Mouse (Mus musculus) c-Kit-negative CD71-positive TER-119-positive erythroid progenitor cells, embryonic 14.5 days (primary cell): ENCODE measurements around the gene Prrg4.
A peak's percentile ranks its signal among the peaks of the same experiment; 100 is the strongest.
"Not testable (repeated sequence)": the region's sequence is repeated elsewhere in the genome, so short reads cannot be mapped to it uniquely, and the experiment has no call there.

Source experiments
- DNase-seq: peaks from one replicate; pipeline ENCODE4 v3.0.0-alpha.2; 2013; ENCODE audit warnings: low read depth, low spot score

Prrg4 gene

DNA sequence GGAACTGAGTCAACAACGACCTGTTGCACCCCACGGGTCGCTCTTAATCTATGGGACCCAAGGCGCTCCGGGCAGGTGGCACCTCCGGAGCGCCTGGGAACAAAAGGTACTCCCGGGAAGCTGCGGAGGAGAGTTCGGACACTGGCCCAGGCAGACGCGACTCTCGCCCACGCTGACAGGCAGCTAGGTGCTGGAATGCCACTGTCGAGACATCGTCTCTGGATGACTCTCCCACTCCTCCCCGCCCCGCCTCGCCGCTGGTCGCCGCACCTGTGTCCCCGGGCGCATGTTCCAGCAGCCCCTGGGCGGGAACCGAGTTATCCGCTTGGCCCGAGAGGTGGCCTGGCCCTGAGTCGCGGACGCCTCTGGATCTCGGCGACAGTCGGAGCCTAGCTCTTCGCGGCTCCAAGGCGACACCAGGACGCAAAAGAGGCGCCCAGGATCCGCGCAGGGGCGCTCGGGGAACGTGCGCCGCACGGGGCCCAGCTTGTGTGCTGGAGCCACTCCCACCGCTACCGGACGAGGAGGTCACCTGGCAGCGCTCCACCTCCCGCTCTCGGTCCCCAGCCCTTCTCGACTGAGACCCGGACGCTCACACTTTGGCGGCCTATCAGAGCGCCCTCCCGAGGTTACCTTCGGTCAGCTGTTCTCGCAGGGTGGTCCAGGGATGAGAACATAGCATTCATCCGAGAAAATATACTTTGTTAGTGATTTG lies at the start of gene Prrg4:
Prrg4 (minus strand) TSS at position 601 of the 715 bp plus-strand sequence.
- DNase-seq = no peak

DNA sequence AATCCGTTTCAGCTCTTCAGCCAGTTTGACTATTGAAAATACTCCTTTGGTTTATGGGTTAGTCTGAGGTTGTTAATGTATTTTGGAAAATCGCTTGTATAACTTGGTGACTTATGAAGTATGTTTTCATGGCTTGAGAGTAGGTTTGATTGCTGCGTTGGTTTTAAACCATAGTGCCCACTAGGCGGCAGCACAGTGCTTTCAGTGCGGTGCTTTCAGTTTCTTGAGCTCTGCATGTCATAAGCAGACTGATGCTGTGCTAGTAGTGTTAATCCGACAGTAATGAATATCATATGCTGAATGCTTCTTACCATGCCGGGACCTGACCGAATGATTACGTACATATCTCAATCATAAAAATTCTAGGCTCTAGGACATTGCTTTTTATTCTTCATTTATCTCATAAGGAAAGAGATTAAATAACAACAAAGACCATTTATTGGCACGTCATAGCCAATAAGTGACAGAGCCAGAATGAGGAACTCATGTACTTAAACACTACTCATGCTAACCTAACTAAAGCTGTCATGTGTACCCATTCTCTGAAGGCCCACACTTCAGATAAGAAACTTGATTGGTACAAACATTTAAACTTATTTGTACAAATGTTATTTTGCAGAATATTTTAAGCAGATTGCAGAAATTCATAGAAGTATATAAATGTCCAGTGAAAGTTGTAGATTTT lies 38.3 kb upstream of the Prrg4 start:
- peak; percentile 5 for DNase-seq

DNA sequence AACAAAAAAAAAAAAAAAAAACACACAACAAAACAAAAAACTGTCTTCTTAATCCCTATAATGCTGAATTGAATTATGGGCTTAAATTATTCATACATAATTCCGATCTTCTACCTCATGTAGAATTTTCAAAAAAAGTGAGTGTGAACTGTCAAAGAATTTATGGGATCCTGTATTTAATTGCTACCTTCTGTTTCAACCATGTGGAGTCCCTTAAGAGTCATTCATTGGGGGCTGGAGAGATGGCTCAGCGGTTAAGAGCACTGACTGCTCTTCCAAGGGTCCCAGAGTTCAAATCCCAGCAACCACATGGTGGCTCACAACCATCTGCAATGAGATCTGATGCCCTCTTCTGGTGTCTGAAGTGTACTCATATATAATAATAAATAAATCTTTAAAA lies 37.7 kb upstream of the Prrg4 start:
- not testable (repeated sequence) for DNase-seq

DNA sequence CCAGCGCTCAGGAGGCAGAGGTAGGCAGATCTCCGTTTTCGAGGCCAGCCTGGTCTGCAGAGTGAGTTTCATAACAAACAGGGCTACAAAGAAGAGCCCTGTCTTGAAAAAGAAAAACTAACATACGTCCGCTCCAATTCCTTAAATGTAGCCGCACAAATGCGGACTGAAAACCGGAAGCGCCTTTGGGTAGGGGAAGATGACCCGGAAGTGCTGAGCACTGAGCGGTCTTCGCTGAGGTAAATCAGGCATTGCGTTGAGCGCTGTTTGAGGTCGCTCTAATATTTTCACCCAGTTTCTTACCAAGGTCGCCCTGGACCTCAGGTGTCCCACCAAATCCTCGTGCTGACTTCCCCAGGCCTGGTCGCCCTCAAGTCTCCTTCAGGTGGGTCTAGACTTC lies 36.4 kb upstream of the Prrg4 start:
- DNase-seq = no peak

DNA sequence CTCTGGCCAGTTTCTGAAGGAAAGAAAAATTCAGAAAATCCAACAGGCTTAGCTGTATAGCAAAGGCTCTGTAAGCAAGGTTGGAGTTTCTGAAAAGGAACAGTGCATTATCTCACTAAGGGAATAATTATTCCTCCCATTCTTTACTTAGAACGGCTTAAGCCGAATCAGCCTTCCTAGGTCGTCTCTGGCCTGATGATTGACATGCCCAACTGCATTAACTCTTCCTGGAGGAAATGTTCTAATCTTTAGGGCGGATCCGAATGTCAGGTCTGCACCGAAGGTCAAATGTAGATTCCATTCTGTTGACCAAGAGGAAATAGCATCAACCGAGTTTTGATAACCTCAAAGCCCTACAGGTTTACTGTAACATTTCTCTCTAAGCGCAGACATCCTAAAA lies 29.1 kb upstream of the Prrg4 start:
- no peak for DNase-seq

DNA sequence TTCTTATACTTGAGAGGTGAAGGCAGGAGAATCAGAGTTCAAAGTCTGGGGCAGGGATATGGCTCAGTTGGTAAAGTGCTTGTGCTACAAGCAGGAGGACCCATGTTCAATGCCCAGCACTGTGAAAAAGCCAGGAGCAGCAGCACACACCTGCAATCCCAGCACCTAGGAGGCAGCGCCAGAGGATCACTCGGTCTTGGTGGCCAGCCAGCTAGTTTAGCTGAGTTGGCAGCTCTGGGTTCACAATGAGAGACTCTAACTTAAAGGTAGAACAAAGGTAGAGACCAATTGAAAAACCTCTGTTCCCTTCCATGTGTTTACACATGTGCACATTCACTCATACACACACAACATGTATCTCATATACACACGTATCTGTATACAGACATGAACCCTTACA lies 19.4 kb upstream of the Prrg4 start:
- no peak for DNase-seq

DNA sequence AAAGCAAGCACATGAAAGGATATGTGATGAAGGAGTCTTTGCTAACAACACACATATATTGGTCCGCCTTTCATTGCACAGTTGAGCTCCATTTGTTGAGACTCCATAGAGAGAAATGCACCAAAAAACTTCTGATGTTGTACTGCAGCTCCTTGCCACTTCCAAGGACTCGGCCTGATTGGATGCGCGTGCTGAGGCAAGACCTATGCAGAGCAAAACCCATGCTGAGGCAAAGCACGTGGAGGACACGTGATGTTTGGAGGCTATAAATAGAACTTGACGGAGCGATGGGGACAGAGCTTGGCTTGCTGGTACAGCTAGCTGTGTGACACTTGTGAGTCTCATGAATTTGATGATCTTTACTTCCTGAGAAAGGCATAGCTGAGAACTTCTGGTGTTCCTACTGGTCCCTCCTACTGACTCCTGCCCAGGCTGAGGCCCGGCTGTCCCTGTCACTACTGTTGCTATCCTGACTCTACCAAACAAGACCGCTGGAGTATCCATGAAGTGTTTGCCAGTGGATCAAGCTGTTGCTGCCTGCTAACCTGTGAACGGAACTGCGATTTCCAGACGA lies 17.7 kb upstream of the Prrg4 start, which contains the start of gene Ccdc73:
Ccdc73 (plus strand) TSS at position 524 of the 574 bp plus-strand sequence.
- no peak for DNase-seq

DNA sequence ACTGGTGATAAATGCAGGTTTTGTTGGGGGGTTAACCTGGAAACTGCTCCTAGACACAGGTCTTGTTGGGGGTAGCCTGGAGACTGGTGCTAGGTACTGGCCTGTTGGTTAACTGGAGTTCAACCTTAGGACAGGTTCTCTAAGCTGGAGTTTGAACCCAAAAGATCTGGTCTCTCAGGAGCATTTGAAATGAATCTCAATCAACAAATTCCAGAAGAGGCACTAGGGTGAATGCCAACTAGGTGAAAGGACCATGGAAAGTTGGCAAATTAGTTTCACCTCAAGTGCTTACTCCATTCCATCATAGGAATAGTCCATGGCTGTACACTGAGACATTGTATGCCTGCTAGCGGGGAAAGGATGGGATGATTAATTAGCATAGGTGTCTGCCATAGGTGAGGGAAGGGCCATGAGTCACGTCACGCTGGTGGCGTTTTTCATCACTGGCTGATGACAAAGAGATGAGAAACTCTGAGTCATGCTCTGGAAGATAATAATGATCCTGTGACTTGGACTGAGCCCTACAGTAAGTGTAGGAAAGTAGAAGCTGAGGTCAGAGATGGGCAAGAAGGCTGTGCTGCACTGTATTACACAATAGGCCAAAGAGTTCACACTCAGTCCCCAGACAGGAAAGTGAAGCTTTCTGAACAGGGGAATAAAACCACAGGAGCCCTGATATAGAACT lies 14.6 kb upstream of the Prrg4 start:
- DNase-seq = no peak

DNA sequence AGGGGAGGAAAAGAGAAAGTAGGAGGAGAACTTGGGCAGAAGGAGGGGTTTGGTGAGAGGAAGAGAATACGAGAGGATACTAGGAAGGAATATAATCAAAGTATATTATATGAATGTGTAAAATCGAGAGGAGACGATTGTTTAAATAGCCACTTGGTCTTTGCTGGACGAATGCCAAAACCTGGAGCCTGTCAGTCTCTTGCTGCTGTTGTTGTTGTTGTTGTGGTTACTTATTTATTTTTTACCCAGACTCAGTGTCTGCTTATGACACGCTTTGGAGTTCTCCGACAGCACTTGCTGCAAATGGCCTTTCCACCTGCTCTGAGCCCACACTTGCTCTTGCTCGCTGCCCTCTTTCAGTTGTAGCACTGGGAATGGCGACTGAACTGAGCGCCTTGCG lies 10.8 kb upstream of the Prrg4 start:
- DNase-seq = no peak

DNA sequence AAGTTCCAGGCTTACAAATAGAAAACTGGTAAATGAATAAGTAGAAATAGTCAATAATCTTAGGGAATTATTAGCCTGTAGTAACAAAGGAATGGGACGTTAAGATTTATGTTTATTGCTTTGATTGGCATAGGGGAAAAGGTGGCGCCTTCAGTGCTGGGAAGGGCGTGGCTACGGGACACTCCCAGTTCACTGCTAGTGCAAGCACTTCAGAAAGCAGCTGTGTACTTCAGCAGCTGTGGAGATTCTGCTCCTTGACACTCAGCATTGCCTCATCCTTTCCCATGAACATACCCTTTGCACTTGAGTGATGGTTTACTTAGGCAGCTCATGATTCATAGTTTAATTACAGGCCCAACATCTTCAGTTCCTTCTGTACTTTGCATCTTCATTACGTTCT lies 9.4 kb upstream of the Prrg4 start:
- DNase-seq = no peak

DNA sequence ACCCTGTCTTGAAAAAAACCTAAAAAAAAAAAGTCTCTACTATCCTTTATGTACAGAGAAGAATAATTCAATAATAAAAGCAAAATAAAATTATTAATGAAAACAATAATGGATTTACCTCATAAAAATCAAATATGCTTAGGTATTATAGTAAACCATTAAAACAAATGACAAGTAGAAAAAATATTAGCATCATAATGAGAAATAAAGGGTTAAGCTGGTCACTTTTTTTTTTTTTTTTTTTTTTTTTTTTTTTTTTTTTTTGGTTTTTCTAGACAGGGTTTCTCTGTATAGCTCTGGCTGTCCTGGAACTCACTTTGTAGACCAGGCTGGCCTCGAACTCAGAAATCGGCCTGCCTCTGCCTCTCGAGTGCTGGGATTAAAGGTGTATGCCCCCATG lies 8.4 kb upstream of the Prrg4 start:
- not testable (repeated sequence) for DNase-seq

DNA sequence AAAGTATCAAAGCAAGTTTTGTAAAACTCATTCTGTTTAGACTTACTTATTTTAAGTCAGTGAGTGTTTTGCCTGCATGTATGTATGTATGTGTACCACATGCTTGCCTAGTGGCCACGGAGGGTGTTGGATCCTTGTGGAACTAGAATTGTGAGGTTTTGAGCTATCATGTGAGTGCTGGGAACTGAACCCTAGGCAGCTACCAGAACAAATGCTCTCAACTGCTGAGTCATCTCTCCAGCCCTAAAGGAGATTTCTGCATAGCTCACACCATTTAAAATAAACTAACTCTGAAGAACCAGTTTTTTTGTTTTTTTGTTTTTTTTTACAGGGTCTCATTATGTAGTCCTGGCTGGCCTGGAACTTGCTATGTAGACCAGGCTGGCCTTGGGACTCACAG lies 6.5 kb upstream of the Prrg4 start:
- no peak for DNase-seq

DNA sequence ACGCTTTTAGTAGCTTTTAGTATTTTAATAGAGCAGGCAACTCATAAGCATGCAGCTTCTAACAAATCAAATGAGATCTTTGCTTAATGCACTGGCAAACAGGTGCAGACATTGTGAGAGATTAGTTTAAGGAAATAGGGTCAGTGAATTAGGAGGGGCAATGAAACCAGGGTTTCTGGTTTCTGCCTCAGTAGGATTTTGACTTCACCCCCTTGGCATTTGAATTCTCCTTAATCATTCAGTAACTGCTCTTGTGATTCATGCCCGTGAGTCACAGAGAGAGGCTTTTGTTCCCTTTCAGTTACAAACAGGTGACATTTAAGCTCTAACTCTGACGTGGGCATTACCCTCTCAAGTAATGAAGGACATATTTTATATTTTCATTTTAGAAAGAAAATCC lies 6.1 kb upstream of the Prrg4 start:
- DNase-seq = no peak

DNA sequence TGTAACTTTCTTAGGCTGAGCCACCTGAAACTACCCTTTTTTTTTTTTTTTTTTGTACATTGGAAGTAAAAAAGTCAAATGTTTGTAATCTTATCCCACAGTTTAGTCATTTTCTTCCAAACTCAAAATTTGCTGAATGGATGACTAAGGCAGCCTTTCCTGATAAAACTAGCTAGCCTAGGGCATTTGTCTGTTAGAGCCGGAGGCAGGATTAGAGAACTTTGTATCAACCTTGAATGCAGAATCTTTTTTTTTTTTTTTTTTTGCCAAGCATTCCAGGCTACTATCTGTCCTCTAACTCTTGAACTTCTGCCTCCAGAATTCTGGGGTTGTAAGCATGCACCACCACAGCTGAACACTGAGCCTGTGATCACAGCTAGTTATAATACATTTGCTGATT lies 5.2 kb upstream of the Prrg4 start:
- no peak for DNase-seq

DNA sequence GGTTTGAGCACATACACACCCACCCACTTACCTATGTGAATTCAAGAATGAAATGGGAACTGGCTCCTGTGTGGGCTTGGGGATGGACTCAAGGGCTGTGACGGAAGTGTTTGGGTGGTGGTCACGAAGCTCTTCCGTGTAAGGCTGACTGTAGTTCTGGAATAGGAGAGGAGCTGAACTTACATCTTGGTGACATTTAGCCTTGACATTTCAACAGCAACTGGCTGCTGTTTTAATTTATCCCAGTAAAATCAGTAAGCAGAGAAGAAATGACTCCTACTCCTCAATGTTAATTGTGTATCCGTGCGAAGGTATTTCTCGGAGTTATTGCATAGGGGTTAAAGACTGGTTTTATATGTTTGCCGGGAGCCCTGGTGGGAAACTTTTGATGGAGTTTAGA lies 2.9 kb upstream of the Prrg4 start:
- no peak for DNase-seq

DNA sequence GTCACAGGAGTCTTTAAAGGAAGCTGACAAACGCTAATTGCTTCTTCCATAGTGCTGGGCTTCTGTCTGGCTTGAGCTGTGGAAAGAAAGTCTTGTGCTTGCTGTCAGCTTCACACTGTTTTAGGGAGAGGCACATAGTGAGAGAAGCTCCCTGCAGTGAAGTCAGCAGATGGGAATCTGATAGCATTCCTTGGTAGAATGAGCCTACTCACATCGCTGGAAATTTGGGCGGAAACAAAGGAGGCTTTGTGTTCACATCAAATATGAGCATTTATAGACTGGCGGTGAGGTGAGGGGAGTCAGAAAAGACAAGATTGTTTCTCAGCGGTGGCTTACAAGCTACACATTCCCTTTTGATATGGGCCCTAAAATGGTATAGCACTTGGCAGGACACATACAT lies 2.0 kb upstream of the Prrg4 start:
- DNase-seq = no peak

DNA sequence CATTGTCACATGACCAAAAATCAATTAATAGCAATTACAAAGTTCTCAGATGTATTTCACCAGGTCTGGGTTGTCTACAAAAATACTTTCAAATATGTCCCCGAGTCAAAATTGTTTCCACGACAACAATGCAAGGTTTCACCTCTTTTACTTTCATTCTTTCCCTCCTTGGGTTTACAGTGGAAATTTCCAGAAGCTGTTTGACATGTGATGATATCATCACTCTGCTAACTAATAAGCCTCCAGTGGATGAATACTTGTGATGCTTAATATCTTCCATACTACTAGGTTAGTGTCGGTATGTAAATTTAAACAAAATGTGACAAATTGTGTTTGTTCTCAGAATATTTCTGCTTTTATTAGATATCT lies 299 bp upstream of the Prrg4 start:
- DNase-seq = no peak

DNA sequence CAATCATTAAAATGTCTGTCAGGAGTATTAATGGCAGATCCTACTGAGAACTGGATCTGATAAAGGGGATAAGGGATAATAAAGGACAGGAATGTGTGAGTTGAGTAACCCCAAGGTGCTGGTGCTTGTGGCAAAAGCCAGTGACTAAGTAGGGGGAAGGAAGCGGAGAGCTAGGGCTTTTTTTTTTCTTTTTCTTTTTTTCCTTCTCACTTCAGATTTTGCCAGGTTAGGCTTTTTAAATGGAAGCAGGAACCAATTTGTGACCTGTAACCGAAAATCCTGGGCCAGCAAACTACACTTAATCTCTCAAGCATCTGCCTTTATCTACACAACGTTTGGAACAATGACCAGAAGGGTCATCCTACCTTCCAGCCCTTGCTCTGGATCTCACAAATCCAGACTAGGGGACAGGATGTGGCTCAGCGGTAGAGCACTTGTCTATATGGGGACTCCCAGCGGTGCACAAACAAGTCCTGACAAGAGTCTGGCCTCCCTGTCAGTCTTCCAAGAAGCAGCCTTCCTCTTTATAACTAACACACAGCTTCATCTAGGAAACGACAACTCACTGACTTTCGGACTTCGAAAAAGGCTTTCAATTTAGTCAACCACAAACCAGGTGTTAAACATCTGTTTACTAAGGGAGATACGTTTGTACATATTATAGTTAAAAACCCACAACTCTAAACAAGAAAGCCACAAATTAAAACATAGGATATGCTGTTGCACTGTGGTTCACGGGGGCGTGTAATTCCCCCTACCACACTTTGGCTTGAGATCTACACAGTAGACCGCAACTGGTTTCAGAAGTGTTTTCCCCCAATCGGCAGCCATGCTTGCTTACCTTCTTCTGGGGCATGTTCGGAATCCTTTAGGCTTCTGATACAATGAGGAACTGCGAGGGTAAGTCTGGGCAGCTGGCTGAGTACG lies 1.2 kb downstream of the Prrg4 start:
- no peak for DNase-seq

DNA sequence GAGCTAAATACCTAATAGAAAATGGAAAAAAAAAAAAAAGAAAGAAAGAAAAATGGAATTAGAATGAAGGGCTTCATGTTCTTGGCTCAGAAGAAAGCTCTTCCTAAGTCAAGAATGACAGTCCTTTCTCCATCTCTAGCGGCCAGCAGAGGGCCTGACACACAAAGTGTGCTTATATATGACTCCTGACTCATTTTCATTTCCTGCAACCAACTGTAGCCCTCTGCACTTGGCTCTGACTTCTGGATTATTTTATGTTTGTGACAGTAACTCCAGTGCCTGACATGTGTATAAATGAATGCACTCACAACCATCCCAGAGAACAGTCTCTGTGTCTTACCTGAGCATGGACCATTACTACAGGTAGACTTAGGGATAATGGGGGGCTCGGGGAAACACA lies 2.0 kb downstream of the Prrg4 start:
- DNase-seq = no peak

DNA sequence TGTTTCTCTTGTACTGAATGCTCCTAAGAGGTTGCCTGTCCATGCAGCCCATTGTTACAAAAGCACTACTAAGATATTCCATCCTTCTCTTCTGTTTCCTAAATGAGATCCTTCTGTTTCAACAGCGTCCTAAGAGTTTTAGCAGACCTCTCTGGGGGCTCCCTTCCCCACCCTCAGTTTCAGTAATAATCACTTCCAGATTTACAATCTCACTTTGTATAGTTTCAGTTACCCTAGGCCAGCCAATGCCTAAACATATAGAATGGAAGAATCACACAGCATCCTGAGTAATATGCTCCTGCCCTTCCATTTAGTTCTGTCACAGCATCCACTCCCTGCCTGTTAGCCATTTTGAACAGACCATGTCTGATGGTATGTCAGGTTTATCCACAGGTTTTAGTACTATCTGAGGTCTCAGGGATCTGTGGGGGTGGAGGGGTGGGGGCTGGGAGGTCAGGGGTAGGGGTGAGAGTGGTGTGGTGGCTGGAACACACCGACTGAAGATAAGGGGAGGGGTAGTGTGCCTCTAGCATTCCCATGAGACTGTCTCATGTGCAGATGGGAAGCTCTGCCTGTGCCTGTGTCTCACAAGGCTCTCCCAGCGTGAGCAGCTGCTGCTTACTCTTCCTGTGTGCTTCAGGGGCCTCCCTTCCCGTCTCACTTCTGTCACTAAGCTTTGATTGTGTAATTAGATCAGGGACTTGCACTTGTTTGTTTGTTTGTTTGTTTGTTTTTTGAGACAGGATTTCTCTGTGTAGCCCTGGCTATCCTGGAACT lies 2.9 kb downstream of the Prrg4 start:
- DNase-seq = no peak

DNA sequence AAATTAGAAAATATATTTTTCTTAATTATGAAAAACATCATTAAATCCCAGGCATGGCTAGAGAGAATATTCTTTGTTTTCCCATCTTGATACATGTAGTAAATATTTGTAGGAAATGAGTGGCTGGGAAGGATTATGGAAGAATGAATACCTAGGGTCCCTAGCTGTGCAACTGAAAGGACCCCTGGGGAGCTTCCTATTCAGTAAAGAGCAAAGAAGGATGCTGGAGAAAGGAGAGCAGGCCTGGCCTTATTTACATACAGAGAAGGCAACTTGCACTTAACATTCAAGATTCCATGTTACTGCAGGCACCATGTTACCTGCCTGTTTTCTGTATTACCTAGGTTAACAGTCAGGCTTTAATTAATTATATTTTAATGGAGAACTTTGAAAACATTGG lies 7.1 kb downstream of the Prrg4 start:
- no peak for DNase-seq
